Mouse (Mus musculus) right cerebral cortex, postnatal 4 days (tissue): Measurements from ENCODE around the gene Tango6.

ENCODE experiments used
- DNase-seq: peaks from one replicate; pipeline ENCODE4 v3.0.0-alpha.2; 2022

Tango6 gene

GRCm38 (mm10) chr8:106701360-106701759 is 18.5 kb downstream of the Tango6 start:
- DNase-seq, result no peak

DNA sequence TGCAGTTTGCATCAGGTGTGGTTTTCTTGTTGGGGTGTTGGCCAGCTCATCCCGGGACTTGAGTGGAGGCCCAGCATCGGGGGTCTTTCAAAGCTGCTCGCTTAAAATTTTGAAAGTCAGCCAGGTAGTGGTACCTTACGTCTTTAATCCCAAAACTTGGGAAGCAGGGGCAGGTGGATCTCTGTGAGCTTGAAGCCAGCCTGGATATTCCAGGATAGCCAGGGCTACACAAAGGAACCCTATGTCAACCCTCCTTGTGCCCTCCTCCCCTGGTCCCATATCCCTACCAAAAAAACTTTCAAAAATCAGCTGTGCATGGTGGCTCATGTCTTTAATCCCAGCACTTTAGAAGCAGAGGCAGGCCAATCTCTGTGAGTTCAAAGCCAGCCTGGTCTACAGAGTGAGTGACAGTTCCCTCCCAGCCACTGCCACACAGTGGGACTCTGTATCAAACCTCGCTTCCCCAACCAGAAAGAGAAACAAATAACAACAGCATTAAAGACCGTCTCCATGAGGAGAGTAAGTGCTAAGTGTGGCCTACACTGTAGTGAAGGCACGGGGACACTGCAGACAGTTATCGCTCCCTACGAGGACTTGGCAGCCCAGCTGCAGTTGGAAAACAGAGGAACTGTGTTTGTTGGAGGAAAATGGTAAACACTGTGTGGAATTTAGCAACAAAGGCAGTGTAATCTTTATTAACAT is 21.5 kb downstream of the Tango6 start:
- no peak for DNase-seq

DNA sequence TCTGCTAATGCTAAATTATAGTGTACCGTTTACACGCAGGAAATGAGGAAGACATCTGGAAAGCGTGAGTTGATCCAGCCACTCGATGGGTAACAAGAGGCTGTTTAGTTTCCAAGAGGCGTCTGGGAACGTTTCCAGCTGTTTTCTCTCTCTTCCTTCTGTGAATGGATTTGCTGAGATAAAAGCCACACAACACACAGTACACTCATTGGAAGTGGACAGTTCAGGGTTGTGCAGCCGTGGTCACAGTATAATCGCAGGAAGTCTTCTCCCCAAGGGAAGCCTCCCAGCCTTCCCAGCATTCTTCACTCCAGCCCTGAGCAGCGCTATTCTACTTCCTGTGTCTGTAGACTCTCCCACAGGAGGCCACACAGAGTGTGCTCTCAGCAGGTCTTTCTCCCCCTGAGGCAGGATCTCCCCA is 22.0 kb downstream of the Tango6 start:
- DNase-seq, result peak; percentile 29

- DNase-seq, result no peak
Observed at GRCm38 (mm10) chr8:106706194-106706593, 23.3 kb downstream of the Tango6 start.

DNA sequence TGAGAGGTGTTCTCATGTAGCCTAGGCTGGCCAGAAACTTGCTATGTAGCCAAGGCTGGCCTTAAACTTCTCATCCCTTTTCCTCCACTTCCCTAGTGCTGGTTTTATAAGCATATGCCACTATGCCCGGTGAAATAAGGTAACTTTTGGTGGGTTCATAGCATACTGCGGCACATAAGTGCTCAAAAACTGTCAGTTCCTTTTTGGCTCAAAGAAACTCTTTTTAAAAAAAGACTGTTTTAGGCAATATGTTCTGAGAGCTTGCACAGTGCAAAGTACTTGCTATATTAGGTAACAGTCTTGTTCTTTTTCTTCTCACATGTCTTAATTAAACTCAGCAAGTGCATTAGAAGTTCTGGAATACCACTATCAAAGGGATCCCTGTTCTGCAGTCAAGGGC is 27.1 kb downstream of the Tango6 start:
- DNase-seq, result no peak

DNA sequence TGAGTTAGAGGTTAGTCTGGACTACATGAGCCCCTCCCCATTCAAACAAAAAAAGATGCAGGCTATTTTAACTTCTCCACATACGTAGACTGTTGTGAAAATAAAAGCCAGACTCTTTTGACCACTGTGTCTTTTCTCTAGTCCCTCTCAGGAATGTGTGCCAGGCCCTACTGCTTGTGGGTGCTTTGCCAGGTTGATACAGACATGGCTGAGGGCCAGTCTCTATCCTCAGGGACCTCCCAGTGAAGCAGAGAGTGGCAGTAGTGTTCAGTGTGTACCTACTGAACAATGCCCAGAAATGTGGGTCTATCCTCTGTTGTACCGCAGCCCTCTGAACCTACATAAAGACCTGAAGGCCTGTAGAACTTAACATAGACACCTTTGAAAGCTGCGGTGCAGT is 29.6 kb downstream of the Tango6 start:
- no peak for DNase-seq

- no peak for DNase-seq
Observed at GRCm38 (mm10) chr8:106714297-106714696, 31.4 kb downstream of the Tango6 start.

- peak; percentile 89 for DNase-seq
Observed at GRCm38 (mm10) chr8:106718091-106718500, 35.2 kb downstream of the Tango6 start.

GRCm38 (mm10) chr8:106720921-106721320 is 38.1 kb downstream of the Tango6 start:
- no peak for DNase-seq

DNA sequence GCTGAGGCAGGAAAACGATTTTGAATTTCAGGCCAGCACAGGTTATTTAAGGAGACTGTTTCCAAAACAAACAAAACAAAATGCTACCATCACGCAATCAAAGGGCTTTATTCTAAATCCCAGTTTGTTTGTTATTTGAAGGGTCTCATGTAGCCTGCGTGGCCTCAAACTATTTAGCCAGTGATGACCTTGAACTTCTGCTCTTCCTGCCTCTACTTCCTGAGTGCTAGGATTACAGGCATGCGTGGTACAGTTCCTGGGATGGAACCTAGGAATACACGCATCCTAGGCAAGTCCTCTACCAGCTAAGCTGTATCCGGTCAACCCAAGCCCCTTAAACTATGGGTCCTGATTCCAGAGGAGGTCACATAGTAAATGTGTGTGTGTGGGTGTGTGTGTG is 39.6 kb downstream of the Tango6 start:
- no peak for DNase-seq

GRCm38 (mm10) chr8:106723921-106724320 is 41.1 kb downstream of the Tango6 start:
- no peak for DNase-seq

DNA sequence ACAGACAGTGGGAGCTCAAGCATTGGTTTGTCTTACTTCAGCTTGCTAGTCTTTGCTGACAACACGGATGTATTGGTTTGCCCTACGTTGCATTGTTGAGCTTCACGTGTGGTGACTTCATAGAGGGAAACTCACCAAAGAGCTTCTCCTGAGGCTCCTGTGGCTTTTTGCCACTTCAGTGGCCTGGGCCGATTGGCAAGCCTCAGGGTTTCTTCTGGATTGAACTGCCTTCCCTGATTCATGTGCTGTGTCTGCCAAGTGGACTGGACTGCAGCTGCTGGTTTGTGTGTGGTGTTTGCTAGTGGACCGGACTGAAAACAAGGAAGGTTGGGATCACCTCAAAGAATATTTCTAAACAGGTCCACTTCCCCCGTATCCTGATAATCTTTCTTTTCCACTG is 43.7 kb downstream of the Tango6 start:
- DNase-seq, result no peak

DNA sequence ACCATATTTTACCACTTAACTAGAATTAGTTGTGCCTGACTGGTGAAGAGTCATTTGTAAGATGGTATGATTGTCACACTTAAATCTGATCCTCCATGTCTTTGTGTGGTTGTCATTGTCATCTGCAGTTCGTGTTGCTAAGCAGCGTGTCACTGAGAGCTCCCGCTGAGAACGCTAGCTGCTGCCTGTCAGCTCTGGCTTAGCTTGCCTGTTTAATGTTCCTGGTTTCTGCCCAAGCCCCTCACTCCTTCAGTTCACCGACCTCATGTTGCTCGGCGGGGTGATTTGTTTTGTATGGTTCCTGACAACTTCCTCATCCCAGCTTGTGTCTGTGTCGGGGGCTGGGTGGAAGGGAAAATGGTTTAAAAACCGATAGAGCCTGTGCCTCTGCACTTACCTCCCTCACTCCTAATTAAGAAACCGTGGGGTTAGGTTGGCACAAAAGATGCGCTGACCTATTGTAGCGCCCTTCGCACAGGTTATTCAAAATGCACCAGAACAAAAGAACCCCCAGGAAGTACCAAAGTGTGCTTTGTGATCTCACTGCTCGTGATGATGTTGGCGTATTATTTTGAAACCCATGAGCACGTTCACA is 44.5 kb downstream of the Tango6 start:
- DNase-seq, result peak; percentile 24

- no peak for DNase-seq
Observed at GRCm38 (mm10) chr8:106727889-106728288, 45.0 kb downstream of the Tango6 start.

DNA sequence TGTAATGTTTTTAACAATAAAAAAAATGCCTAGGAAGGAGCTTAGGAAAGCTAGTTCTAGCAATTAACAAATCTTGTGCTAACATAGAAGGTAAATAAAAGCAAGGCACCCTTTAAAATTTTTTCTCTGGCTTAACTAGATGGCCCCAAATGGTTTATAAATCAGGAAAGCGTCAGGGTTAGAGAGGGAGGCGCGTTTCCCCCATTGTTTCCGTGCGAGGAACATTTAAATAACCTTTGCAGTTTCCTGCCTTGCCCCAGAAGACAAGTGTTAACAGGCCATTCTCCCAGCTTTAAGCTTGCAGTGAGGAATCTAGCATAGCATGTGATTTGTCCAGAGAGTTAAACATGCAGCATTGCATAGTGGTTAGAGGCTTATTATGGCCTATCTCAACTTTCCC is 50.1 kb downstream of the Tango6 start:
- no peak for DNase-seq

DNA sequence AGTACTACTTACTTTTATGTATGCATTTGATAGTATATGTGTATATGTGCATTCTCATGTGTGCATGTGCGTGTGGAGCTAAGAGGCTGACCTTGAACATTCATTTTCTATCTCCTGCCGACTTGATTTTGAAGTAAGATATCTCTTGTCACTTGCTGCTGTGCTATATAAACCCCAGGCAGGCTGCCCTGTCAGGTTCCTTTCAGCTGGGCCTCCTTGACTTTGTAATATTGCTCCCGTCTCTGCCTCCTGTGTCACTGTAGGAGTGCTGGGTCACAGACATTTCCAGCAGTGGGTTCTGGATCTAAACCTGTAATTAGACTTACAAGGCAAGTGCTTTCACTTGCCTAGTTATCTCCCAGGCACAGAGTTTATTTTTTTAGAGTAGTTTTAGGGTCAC is 50.8 kb downstream of the Tango6 start:
- no peak for DNase-seq

- DNase-seq, result no peak
Observed at GRCm38 (mm10) chr8:106734222-106734621, 51.4 kb downstream of the Tango6 start.

DNA sequence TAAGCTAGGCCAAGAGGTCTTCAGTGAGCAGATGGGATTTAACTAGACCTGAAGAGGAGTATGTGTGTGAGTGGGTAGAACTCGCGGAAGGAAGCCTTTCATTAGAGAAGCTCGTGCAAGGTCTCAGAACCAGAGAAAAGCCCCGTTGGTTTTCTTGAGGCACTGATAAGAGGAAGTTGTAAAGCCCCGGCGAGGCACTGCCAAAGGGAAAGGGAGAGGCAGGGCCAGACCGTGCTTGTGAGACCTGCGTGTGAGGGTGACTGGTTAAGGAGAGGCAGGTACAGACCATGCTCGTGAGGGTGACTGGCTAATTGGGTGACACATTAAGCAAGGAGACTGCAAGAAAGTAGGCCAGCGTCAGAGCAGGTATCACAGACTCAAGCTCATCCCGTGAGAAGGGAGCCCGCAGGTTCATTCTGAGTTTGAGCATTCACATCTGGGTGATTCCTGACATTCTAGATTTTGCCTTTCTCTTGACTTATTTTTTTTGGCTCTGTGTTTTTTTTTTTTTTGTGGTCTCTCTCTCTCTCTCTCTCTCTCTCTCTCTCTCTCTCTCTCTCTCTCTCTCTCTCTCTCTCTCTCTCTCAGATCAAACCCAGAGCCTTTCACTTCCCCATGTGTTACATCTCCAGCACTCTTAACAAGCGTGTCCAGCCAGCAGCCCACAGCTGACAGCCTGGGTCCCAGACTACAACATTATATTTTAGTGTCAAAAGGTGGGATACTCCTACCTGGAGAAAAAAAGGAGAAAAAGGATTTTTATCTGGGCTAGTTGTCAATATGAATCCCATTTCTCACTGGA is 54.2 kb downstream of the Tango6 start:
- DNase-seq, result no peak

- DNase-seq, result no peak
Observed at GRCm38 (mm10) chr8:106737846-106738245, 55.0 kb downstream of the Tango6 start.

DNA sequence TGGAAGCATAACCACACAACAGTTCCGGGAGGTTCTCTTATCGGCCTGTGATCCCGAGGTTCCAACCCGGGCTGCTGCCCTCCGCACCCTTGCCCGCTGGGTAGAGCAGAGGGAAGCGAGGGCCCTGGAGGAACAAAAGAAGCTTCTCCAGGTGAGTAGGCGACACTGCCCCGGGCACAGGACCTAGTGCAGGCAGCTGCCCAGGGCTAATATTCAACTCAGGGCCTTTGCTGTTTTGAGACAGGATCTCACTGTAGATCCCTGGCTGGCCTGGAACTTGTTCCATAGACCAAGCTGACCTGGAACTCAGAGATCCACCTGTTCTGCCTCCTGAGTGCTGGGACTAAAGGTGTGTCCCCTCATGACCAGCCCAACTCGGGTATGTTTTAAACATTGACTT is 59.5 kb downstream of the Tango6 start:
- no peak for DNase-seq

DNA sequence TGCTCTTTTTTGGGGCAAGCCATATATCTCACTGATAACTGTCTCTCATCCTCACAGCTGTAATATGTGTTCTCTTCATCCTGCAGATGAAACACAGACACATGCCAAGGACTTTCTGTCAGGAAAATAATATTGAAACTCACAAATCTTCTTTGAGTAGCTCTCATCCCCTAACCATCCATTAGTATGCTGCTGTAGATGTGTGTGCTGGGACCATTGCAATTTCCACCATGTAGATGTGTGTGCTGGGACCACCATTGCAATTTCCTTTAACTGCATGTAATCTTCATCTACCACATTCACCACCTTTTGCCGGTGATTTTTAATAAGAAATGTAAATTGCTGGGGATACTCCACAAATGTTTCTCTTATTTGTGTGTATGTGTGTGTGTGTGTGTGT is 60.5 kb downstream of the Tango6 start:
- DNase-seq, result no peak

GRCm38 (mm10) chr8:106753436-106753835 is 70.6 kb downstream of the Tango6 start:
- DNase-seq, result no peak

- DNase-seq, result no peak
Observed at GRCm38 (mm10) chr8:106761317-106761716, 78.4 kb downstream of the Tango6 start.
